33 mouse cellular contexts compared by ENCODE assay signal in genomic region chrX:100825557-100825956, GRCm38 (mm10).
"Had no signal": no experiment of that assay in that cellular context is flagged by ENCODE, and none has a peak within 500 bp of the region (broad histone marks: within the 10 kb centered on the region; RNA-seq: fewer than 3 reads in every experiment).

No protein-coding gene starts in this region.

- H3K4me2 ChIP-seq: heart, embryonic 11.5 days; heart, embryonic 12.5 days; heart, embryonic 13.5 days; heart, embryonic 15.5 days; hindbrain, embryonic 12.5 days; hindbrain, embryonic 13.5 days; hindbrain, embryonic 14.5 days; hindbrain, embryonic 15.5 days; kidney, embryonic 15.5 days had no signal

- H3K9me3 ChIP-seq: heart, embryonic 10.5 days; heart, embryonic 13.5 days; heart, embryonic 15.5 days; hindbrain, embryonic 10.5 days; hindbrain, embryonic 12.5 days; hindbrain, embryonic 13.5 days; hindbrain, embryonic 15.5 days; kidney, embryonic 15.5 days had no signal

- H3K4me1 ChIP-seq: heart, embryonic 10.5 days; heart, embryonic 12.5 days; heart, embryonic 13.5 days; heart, embryonic 15.5 days; hindbrain, embryonic 12.5 days; hindbrain, embryonic 13.5 days; hindbrain, embryonic 15.5 days; kidney, embryonic 15.5 days had no signal

- H3K4me3 ChIP-seq: heart, embryonic 10.5 days; heart, embryonic 12.5 days; heart, embryonic 13.5 days; heart, embryonic 15.5 days; hindbrain, embryonic 10.5 days; hindbrain, embryonic 12.5 days; hindbrain, embryonic 13.5 days; hindbrain, embryonic 15.5 days; kidney, embryonic 15.5 days; layer of hippocampus, adult 2 months; left cerebral cortex, adult 2 months had no signal

- H3K9ac ChIP-seq: heart, embryonic 12.5 days; heart, embryonic 13.5 days; heart, embryonic 15.5 days; hindbrain, embryonic 12.5 days; hindbrain, embryonic 13.5 days; hindbrain, embryonic 14.5 days; hindbrain, embryonic 15.5 days; kidney, embryonic 15.5 days had no signal

- ATAC-seq: hindbrain, embryonic 16.5 days; hindbrain, postnatal 0 days; inflammation-experienced regulatory T-cells, adult 6 months had no signal

- DNase-seq: heart, postnatal 10 days; heart, postnatal 14 days; heart, postnatal 36 days; heart, postnatal 4 days; kidney, adult 11 months; kidney, adult 18-20 months; kidney, adult 2 months; kidney, adult 8-10 months; kidney, adult 9 months; kidney, postnatal 10 days; kidney, postnatal 14 days; kidney, postnatal 25 days; kidney, postnatal 36 days; kidney, postnatal 4 days; layer of hippocampus, adult 9-11 months; layer of hippocampus, postnatal 36 days had no signal

- H3K27me3 ChIP-seq: heart, embryonic 13.5 days; heart, embryonic 15.5 days; hindbrain, embryonic 12.5 days had no signal

- H3K36me3 ChIP-seq: heart, embryonic 10.5 days; heart, embryonic 12.5 days; heart, embryonic 13.5 days; heart, embryonic 15.5 days; hindbrain, embryonic 10.5 days; hindbrain, embryonic 12.5 days; hindbrain, embryonic 13.5 days; hindbrain, embryonic 15.5 days; kidney, embryonic 15.5 days had no signal

- H3K27ac ChIP-seq: heart, embryonic 10.5 days; heart, embryonic 13.5 days; heart, embryonic 15.5 days; hindbrain, embryonic 10.5 days; hindbrain, embryonic 12.5 days; hindbrain, embryonic 13.5 days; hindbrain, embryonic 14.5 days; hindbrain, embryonic 15.5 days; hindbrain, postnatal 0 days; kidney, embryonic 15.5 days; kidney, postnatal 0 days; layer of hippocampus, adult 2 months; left cerebral cortex, adult 2 months had no signal
